Mouse (Mus musculus) bone marrow macrophage, adult 2 months (primary cell): ENCODE measurements at regions not wholly inside any gene's neighbourhood (a gene's known extent, or its start where the extent isn't known, plus 50 kb on each side); places are given as distances from the start of the nearest gene placed in this dataset.

Experiments used
- CTCF ChIP-seq: IDR thresholded peaks from 2 replicates; pipeline ENCODE4 v1.5.1; 2012; ENCODE audit warnings: low read depth, mild to moderate bottlenecking, low read length, moderate library complexity
- POLR2A ChIP-seq: IDR thresholded peaks from 2 replicates; pipeline ENCODE4 v1.6.1; 2012; ENCODE audit warnings: mild to moderate bottlenecking, low read depth, low read length, borderline replicate concordance

GRCm38 (mm10) chr7:124491109-124491793 is 508.6 kb downstream of the Hs3st4 start:
- TF ChIP-seq CTCF (no peak), POLR2A (no peak)
